Mouse (Mus musculus): ENCODE results near the gene Nkd2. TPM values are rescaled to one million over a fixed set of nuclear protein-coding genes. Genes with fewer than 3 reads are reported as not detected.
A peak's percentile ranks its signal among the peaks of the same experiment; 100 is the strongest.

The Nkd2 gene
- polyA plus RNA-seq, 1 experiment from 2014 or later, result 27.7 TPM

DNA sequence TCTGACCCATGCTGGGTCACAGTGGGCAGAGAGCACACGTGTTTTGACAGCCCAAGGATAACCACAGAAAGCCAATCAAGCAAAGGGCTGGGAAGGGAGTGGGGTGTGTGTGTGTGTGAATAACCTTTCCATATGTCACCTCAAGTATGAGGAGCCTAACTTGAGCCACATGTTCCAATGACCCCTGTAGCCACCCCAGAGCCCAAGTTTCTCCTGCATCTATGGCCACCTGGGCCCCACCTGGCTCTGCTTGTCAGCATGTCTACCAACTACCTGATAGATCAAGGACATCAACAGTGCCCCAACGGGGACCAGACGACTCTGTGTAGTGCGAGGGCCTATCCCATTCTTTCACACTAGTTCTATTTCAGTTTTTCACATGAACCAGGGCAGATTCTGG is 7.7 kb downstream of the Nkd2 start:
- peaks cover 39% of the 10 kb centered on the region for H3K4me1 ChIP-seq
- H3K9ac ChIP-seq, result no peak overlapping the region
- peaks cover 16% of the 10 kb centered on the region; the same call in 1 of the 2 replicates for H3K36me3 ChIP-seq
- ATAC-seq (ENCODE audit: insufficient number of reproducible peaks, insufficient read depth, low FRiP score, low TSS enrichment), result no peak
- no peaks in the 10 kb centered on the region for H3K9me3 ChIP-seq
- WGBS, result 56% methylated on average over 4 of the region's 4 CpGs
- H3K4me2 ChIP-seq (replicated peaks), result no peak overlapping the region
- no peaks in the 10 kb centered on the region for H3K27me3 ChIP-seq
- H3K27ac ChIP-seq, result no peak overlapping the region
- H3K4me3 ChIP-seq, result no peak overlapping the region

DNA sequence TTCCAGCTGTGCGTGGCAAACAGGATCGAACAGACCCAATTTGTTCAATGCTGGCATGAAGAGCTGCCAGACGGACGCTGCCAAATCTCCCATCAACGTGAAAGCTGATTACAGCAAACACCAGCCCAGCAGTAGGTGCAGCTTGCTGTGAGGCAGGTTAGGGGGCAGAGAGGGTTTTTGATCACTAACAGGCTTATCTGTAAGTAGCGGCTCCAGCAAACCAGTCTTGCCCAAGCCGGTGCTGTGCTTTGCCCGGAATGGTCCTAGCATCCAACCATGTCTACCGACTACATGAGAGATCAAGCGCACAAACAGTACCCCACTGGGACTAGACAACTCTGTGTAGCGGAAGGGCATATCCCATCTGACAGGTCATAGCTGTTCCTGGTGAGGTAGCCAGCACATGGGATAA is 8.3 kb downstream of the Nkd2 start:
- no peak for ATAC-seq (ENCODE audit: insufficient number of reproducible peaks, insufficient read depth, low FRiP score, low TSS enrichment)
- H3K4me1 ChIP-seq, result peaks cover 39% of the 10 kb centered on the region
- no peak overlapping the region for H3K27ac ChIP-seq
- H3K9ac ChIP-seq, result no peak overlapping the region
- no peaks in the 10 kb centered on the region for H3K27me3 ChIP-seq
- WGBS, result 70% methylated on average over 11 of the region's 11 CpGs
- no peak overlapping the region for H3K4me3 ChIP-seq
- H3K36me3 ChIP-seq, result peaks cover 16% of the 10 kb centered on the region; the same call in 1 of the 2 replicates
- no peaks in the 10 kb centered on the region for H3K9me3 ChIP-seq
- no peak overlapping the region for H3K4me2 ChIP-seq (replicated peaks)

DNA sequence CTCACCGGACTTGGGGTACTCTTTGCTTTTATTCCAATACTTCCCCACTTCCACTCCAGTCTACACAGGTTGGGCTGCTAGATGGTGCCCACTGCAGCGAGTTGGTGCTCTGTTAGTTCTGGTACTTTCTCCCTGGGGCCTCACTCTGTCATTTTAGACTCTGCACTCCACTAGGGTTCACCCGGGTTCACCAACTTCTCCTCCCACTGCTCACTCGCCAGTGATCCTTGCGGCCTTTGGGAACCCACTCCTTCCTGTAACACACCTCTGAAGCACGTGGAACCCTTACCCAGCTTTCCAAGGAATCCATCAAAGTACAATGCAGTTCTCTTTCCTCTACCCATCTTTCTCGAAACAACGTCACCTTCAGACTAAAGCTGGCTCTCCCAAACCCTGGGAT is 9.7 kb downstream of the Nkd2 start:
- H3K4me1 ChIP-seq, result peaks cover 46% of the 10 kb centered on the region

DNA sequence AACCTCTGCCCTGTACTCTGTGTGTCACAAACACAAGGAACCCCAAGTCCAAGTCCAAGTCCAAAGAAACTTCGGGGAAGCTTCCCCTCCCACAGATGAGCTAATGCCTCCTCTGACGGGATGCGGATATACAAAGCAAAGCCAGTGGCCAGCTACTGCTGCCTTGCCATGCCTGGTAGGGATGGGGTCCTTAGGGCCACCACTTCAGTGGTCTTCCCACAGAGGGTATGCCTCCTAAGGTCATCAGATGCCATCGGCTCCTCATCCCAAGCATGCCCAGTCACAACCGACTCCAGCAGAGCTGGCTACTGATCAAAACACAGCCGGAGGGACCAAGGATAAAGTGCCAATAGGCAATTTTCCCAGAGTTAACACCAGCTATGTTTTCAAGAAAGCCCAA is 10.9 kb downstream of the Nkd2 start:
- H3K9me3 ChIP-seq, result no peaks in the 10 kb centered on the region
- peak overlapping the region; percentile 12; the same call in 1 of the 2 replicates for H3K27ac ChIP-seq
- H3K36me3 ChIP-seq, result peaks cover 10% of the 10 kb centered on the region; the same call in 1 of the 2 replicates
- H3K9ac ChIP-seq, result no peak overlapping the region
- 85% methylated on average over 6 of the region's 6 CpGs for WGBS
- ATAC-seq (ENCODE audit: insufficient number of reproducible peaks, insufficient read depth, low FRiP score, low TSS enrichment), result no peak
- no peaks in the 10 kb centered on the region for H3K27me3 ChIP-seq
- H3K4me2 ChIP-seq (replicated peaks), result no peak overlapping the region
- H3K4me3 ChIP-seq, result no peak overlapping the region
- H3K4me1 ChIP-seq, result peaks cover 46% of the 10 kb centered on the region

More for the DNA sequence above, 9.7 kb downstream of the Nkd2 start:
- peaks cover 11% of the 10 kb centered on the region; the same call in 1 of the 2 replicates for H3K36me3 ChIP-seq
- 83% methylated on average over 8 of the region's 8 CpGs for WGBS
- no peak overlapping the region for H3K4me2 ChIP-seq (replicated peaks)
- no peak for ATAC-seq (ENCODE audit: insufficient number of reproducible peaks, insufficient read depth, low FRiP score, low TSS enrichment)
- H3K9ac ChIP-seq, result no peak overlapping the region
- H3K27ac ChIP-seq, result no peak overlapping the region
- no peaks in the 10 kb centered on the region for H3K9me3 ChIP-seq
- no peaks in the 10 kb centered on the region for H3K27me3 ChIP-seq
- H3K4me3 ChIP-seq, result no peak overlapping the region

DNA sequence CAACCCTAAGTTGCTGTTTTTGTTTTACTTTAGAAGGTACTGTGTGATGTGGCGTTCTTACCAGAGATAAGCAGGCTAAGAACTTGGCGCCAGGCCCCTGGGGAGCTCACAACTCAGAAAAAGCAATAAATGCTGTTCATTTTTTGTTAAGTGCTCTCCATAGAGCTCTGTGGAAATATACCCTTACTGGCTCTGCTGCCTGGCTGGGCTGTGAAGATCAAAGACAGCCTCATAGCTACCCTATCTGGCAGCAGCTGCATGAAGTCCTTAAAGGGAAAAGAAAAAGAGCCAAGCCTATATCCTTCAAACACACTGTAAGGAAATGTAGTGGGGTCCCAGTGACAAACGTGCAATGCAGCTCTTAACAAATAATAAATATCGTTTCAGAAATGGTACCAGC is 11.6 kb downstream of the Nkd2 start:
- Histone ChIP-seq H3K4me3 (no peak overlapping the region), H3K9me3 (no peaks in the 10 kb centered on the region), H3K36me3 (peaks cover 7% of the 10 kb centered on the region; the same call in 1 of the 2 replicates), H3K4me1 (peaks cover 46% of the 10 kb centered on the region), H3K27ac (no peak overlapping the region), H3K27me3 (no peaks in the 10 kb centered on the region), H3K9ac (no peak overlapping the region), H3K4me2 (replicated peaks) (no peak overlapping the region)
- no peak for ATAC-seq (ENCODE audit: insufficient number of reproducible peaks, insufficient read depth, low FRiP score, low TSS enrichment)
- 55% methylated on average over 4 of the region's 4 CpGs for WGBS

DNA sequence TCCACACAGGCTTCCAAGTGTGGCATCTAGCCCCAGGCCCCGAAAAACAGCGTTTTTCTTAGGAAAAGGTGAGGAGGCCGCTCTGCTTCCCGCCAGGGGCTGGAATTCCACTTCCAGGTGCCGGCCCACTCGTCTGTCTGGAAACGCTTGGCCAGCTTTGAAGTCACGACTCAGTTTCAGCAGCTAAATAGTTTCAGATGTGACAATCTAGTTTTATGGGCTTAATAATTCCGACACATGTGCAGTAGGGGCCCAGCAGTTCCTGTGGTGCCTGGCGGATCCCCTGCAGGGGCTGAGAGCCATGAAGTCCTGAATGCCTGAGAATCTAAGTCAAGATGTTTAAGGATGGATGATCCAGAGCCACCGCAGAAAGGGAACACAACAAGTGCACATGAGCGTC is 13.6 kb downstream of the Nkd2 start:
- peaks cover 46% of the 10 kb centered on the region for H3K4me1 ChIP-seq
- peak overlapping the region; percentile 75 for H3K27ac ChIP-seq
- 18% methylated on average over 12 of the region's 12 CpGs for WGBS
- no peak overlapping the region for H3K4me3 ChIP-seq
- no peak for ATAC-seq (ENCODE audit: insufficient number of reproducible peaks, insufficient read depth, low FRiP score, low TSS enrichment)
- no peak overlapping the region for H3K4me2 ChIP-seq (replicated peaks)
- H3K36me3 ChIP-seq, result no peaks in the 10 kb centered on the region
- no peak overlapping the region for H3K9ac ChIP-seq
- no peaks in the 10 kb centered on the region for H3K27me3 ChIP-seq
- no peaks in the 10 kb centered on the region for H3K9me3 ChIP-seq

DNA sequence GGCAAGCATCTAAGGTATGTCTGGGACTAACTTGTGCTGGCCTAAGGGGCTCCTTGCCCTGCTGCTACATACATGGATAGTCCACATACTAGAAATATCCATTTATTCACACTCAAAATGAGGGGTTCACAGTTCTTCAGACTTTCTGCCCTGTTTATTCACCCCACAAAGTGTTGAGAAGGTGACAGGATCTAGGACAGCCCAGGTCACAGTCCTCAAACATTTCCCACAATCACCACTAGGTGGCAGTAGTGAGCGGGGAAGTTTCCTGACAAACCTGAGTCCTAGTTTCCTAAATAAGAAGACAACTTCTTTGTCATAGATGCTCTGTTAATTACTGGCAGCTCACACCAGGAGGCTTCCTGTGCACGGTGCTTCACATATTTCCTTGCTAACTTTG is 15.9 kb downstream of the Nkd2 start:
- H3K36me3 ChIP-seq, result 0 out of 2 replicates have a peak, but pooled peaks cover under 1% of the 10 kb centered on the region
- no peak overlapping the region for H3K4me3 ChIP-seq
- ATAC-seq (ENCODE audit: insufficient number of reproducible peaks, insufficient read depth, low FRiP score, low TSS enrichment), result no peak
- no peaks in the 10 kb centered on the region for H3K27me3 ChIP-seq
- H3K9me3 ChIP-seq, result no peaks in the 10 kb centered on the region
- WGBS, result 2% methylated on average over 2 of the region's 2 CpGs
- no peak overlapping the region for H3K27ac ChIP-seq
- H3K9ac ChIP-seq, result no peak overlapping the region
- no peak overlapping the region for H3K4me2 ChIP-seq (replicated peaks)
- peaks cover 35% of the 10 kb centered on the region for H3K4me1 ChIP-seq

DNA sequence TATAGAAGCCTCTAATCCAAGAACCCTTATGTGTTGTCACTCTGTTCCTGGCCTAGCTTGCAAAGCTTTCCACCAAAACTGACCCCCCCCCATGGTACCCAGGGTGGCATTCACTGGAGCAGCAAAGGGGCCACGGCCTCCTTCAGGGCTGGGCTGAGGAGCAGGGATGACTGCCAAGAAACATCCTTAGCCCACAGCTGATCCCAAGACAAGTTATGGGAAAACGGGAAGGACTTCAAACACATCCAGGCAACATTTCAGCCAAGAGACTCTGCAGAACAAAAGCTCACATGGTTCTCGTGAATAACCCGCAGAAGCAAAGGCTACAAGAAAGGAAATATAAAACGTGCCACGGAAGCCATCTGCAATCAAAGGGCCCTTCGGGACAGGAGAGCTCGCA is 20.2 kb downstream of the Nkd2 start:
- H3K36me3 ChIP-seq, result peaks cover 25% of the 10 kb centered on the region
- no peaks in the 10 kb centered on the region for H3K4me1 ChIP-seq
- H3K27ac ChIP-seq, result no peak overlapping the region
- no peak overlapping the region for H3K4me2 ChIP-seq (replicated peaks)
- ATAC-seq (ENCODE audit: insufficient number of reproducible peaks, insufficient read depth, low FRiP score, low TSS enrichment), result no peak
- 66% methylated on average over 8 of the region's 8 CpGs for WGBS
- H3K9me3 ChIP-seq, result no peaks in the 10 kb centered on the region
- H3K27me3 ChIP-seq, result no peaks in the 10 kb centered on the region
- no peak overlapping the region for H3K4me3 ChIP-seq
- no peak overlapping the region for H3K9ac ChIP-seq

DNA sequence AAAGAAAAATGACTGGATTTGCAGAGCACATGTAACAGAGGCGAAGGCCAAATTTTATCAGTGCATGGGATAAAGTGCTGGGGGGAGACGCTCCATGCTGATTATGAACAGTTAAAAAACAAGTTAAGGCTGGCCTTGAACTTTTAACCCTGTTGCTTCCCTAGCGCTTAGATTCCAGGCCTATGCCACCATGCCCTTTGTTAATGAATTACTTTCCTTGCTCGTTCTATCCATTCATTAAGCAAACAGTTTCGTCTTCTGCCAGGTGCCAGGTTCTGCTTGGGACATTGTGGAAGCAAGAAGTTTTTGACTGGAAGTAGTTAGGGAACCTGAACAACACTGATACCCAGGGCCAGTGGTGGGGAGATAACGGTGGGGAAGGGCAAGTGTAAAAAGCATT is 23.7 kb downstream of the Nkd2 start:
- no peaks in the 10 kb centered on the region for H3K27me3 ChIP-seq
- no peaks in the 10 kb centered on the region for H3K4me1 ChIP-seq
- H3K36me3 ChIP-seq, result peaks cover 37% of the 10 kb centered on the region
- H3K9me3 ChIP-seq, result no peaks in the 10 kb centered on the region
- H3K9ac ChIP-seq, result no peak overlapping the region
- H3K4me2 ChIP-seq (replicated peaks), result no peak overlapping the region
- H3K4me3 ChIP-seq, result no peak overlapping the region
- 80% methylated on average over 6 of the region's 6 CpGs for WGBS
- H3K27ac ChIP-seq, result no peak overlapping the region
- ATAC-seq (ENCODE audit: insufficient number of reproducible peaks, insufficient read depth, low FRiP score, low TSS enrichment), result no peak

DNA sequence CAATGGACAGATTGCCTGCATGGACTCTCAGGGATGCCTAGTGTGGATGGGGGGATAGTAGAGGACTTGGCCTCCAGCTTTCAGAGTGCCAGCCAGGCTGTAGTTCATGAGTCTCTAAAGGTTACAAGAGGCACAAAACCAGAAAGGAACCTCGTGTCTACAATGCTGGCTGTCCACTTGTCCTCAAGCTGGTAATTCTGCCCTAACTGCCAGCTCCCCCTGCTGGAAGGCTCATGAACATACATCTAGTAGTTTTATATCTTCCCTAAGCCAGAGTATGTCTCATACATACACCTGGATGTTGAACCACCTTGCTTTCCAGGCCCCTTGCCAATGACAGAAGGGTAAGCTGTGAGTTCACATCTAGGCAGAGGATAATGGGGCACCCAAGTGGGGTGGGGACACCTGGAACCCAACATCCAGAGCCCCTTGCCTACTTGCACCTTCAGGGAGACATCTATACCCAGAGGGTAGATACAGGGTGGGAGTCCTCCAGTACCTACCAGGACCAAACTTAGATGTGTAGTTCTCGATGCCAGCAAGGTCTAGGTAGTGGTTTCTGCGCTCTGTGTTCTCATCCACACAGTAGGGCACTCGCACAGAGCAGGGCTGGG is 25.1 kb downstream of the Nkd2 start:
- no peak overlapping the region for H3K4me2 ChIP-seq (replicated peaks)
- H3K27ac ChIP-seq, result no peak overlapping the region
- H3K36me3 ChIP-seq, result peaks cover 37% of the 10 kb centered on the region
- H3K9ac ChIP-seq, result no peak overlapping the region
- H3K4me3 ChIP-seq, result no peak overlapping the region
- 62% methylated on average over 4 of the region's 4 CpGs for WGBS
- H3K27me3 ChIP-seq, result no peaks in the 10 kb centered on the region
- H3K4me1 ChIP-seq, result no peaks in the 10 kb centered on the region
- no peaks in the 10 kb centered on the region for H3K9me3 ChIP-seq
- 0 out of 2 replicates have a peak, but pooled peaks have one; percentile 35 for ATAC-seq (ENCODE audit: insufficient number of reproducible peaks, insufficient read depth, low FRiP score, low TSS enrichment)

DNA sequence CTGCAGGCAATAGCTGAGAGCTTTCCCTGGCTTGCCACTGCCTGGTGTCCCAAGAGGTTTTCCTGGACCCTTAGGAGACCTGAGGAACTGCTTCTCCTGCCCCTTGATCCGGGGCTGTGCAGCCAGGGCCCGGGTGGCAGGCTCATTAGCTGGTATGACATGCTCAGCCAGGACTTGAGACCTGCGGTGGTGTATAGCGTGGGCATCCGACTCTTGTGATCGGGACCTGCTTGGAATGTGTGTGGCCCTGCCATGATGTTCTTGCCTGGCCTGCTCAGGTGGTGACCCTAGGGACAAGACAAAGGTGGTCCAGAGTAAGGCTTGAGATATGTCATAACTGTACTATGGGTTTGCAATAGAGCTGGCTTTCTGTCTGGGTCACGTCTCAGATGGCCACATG is 26.2 kb downstream of the Nkd2 start:
- H3K9ac ChIP-seq, result no peak overlapping the region
- peaks cover 37% of the 10 kb centered on the region for H3K36me3 ChIP-seq
- H3K27ac ChIP-seq, result no peak overlapping the region
- ATAC-seq (ENCODE audit: insufficient number of reproducible peaks, insufficient read depth, low FRiP score, low TSS enrichment), result no peak
- 90% methylated on average over 7 of the region's 7 CpGs for WGBS
- H3K4me3 ChIP-seq, result no peak overlapping the region
- H3K27me3 ChIP-seq, result no peaks in the 10 kb centered on the region
- H3K4me2 ChIP-seq (replicated peaks), result no peak overlapping the region
- H3K9me3 ChIP-seq, result no peaks in the 10 kb centered on the region
- H3K4me1 ChIP-seq, result no peaks in the 10 kb centered on the region

DNA sequence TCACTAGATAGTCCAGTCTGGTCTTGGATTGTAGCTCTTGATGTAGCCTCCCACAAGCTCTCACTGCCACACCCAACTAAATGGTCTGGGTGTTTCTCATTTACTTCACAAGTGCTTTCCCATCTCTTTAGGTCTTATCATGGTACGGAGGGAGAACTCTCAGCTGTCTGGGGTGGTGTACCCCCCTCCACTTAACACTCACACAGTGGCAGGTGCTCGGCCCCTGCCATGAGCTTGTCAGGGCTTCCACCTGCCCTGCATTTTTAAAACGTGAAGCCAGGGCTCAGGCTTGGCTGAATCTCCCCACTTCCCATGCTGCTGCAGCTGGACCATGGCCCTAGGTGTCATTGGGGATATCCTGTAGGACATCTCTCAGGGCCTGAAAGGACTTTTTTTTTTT is 28.5 kb downstream of the Nkd2 start:
- H3K9me3 ChIP-seq, result no peaks in the 10 kb centered on the region
- no peak overlapping the region for H3K4me3 ChIP-seq
- no peak overlapping the region for H3K4me2 ChIP-seq (replicated peaks)
- H3K27ac ChIP-seq, result no peak overlapping the region
- no peaks in the 10 kb centered on the region for H3K4me1 ChIP-seq
- ATAC-seq (ENCODE audit: insufficient number of reproducible peaks, insufficient read depth, low FRiP score, low TSS enrichment), result no peak
- no peak overlapping the region for H3K9ac ChIP-seq
- WGBS, result 78% methylated on average over 3 of the region's 3 CpGs
- H3K36me3 ChIP-seq, result peaks cover 44% of the 10 kb centered on the region
- H3K27me3 ChIP-seq, result no peaks in the 10 kb centered on the region

All from embryonic facial prominence, embryonic 12.5 days (tissue).